Comparison of ENCODE assay signal across 23 mouse cellular contexts in the genomic region with DNA sequence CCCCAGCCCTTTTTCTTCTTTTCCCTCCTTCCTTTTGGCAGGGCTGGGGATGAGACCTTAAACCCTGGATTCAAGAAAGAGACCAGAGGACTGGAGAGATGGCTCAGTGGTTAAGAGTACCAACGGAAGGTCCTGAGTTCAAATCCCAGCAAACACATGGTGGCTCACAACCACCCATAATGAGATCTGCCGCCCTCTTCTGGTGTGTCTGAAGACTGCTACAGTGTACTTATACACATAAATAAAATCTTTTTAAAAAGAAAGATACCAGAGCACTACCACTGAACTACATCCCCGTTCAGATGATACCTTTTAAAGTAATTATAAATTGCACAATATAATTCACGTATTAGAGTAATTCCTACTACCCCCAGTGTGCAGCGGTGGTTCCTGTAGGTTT. TPM values are rescaled to one million over a fixed set of nuclear protein-coding genes. Genes with fewer than 3 reads are reported as not detected.
DNase-seq lines count a peak whose midpoint lies in the region; ATAC-seq and TF ChIP-seq lines count a peak whose summit lies in the region.
"Had no signal": no experiment of that assay in that cellular context is flagged by ENCODE, and none has a peak within 500 bp of the region (broad histone marks: within the 10 kb centered on the region; RNA-seq: fewer than 3 reads in every experiment).

No protein-coding gene starts in this region.

- no peak for TF ChIP-seq EP300 in liver, postnatal 0 days (IDR thresholded peaks at IDR 0.05; ENCODE audit: low read depth)

- H3K4me3 ChIP-seq in layer of hippocampus, adult 2 months: no peak overlapping the region
- H3K4me3 ChIP-seq in liver, postnatal 0 days (ENCODE audit: low read depth, low read length): no peak overlapping the region
- H3K4me3 ChIP-seq in liver, embryonic 12.5 days: no peak overlapping the region
- H3K4me3 ChIP-seq in E14TG2a.4 (replicated peaks; ENCODE audit: low read length): peak overlapping the region; percentile 74; the same call in 1 of the 2 replicates
- H3K4me3 ChIP-seq: forebrain, embryonic 10.5 days; forebrain, embryonic 13.5 days; heart, embryonic 10.5 days; heart, embryonic 13.5 days; hindbrain, embryonic 12.5 days; hindbrain, embryonic 15.5 days had no signal

- H3K4me1 ChIP-seq in liver, postnatal 0 days (ENCODE audit: insufficient read depth): peaks cover 25% of the 10 kb centered on the region
- H3K4me1 ChIP-seq in liver, embryonic 12.5 days: peaks cover 45% of the 10 kb centered on the region
- H3K4me1 ChIP-seq in E14TG2a.4 (replicated peaks; ENCODE audit: low read depth, low read length): peaks cover 91% of the 10 kb centered on the region

- no peaks in the 10 kb centered on the region for H3K9me3 ChIP-seq in liver, postnatal 0 days (ENCODE audit: low read length)
- no peaks in the 10 kb centered on the region for H3K9me3 ChIP-seq in liver, embryonic 12.5 days (replicated peaks)
- H3K9me3 ChIP-seq in E14TG2a.4 (ENCODE audit: low read length): no peaks in the 10 kb centered on the region
- H3K9me3 ChIP-seq: forebrain, embryonic 10.5 days; forebrain, embryonic 13.5 days; G1E; heart, embryonic 10.5 days; heart, embryonic 13.5 days; hindbrain, embryonic 12.5 days; hindbrain, embryonic 15.5 days had no signal

- WGBS in liver, postnatal 0 days (ENCODE audit: insufficient replicate concordance): 88% methylated on average over 5 of the region's 5 CpGs
- WGBS in liver, embryonic 12.5 days (ENCODE audit: insufficient replicate concordance): 84% methylated on average over 5 of the region's 5 CpGs

- no peak overlapping the region for H3K4me2 ChIP-seq in liver, postnatal 0 days (ENCODE audit: low read depth, low read length)
- no peak overlapping the region for H3K4me2 ChIP-seq in liver, embryonic 12.5 days
- H3K4me2 ChIP-seq: forebrain, embryonic 13.5 days; heart, embryonic 13.5 days; hindbrain, embryonic 12.5 days; hindbrain, embryonic 15.5 days had no signal

- TF ChIP-seq CTCF in layer of hippocampus, adult 2 months (conservative IDR thresholded peaks at IDR 0.05): peak; percentile 55
- 0 out of 2 replicates have a peak, but pooled peaks have one; percentile 7 for TF ChIP-seq CTCF in liver, postnatal 0 days (IDR thresholded peaks at IDR 0.05; ENCODE audit: low read depth)
- peak; percentile 10; the same call in 1 of the 2 replicates for TF ChIP-seq CTCF in E14TG2a.4 (conservative IDR thresholded peaks at IDR 0.05; ENCODE audit: low read length)

- peak; percentile 11 for DNase-seq in cerebellum, adult 9-11 months
- no peak for DNase-seq in layer of hippocampus, adult 2 months (ENCODE audit: low spot score in 2 of 2)
- DNase-seq in layer of hippocampus, postnatal 14 days (ENCODE audit: low spot score in 2 of 2): no peak
- no peak for DNase-seq in liver, postnatal 0 days
- DNase-seq: adrenal gland, adult 2 months; adrenal gland, postnatal 14 days; cerebellum, adult 11-12 months; cerebellum, adult 8-10 months; cerebellum, postnatal 14 days; gastrocnemius, postnatal 25 days; heart, adult 18-20 months had no signal

- no peaks in the 10 kb centered on the region for H3K27me3 ChIP-seq in liver, postnatal 0 days (ENCODE audit: insufficient read depth, low read length)
- no peaks in the 10 kb centered on the region for H3K27me3 ChIP-seq in liver, embryonic 12.5 days (replicated peaks)
- H3K27me3 ChIP-seq in E14TG2a.4 (ENCODE audit: insufficient read depth, low read length): peaks cover 22% of the 10 kb centered on the region
- H3K27me3 ChIP-seq: forebrain, embryonic 13.5 days; heart, embryonic 13.5 days; hindbrain, embryonic 12.5 days; hindbrain, embryonic 15.5 days had no signal

- no peak for ATAC-seq in cerebellum, adult (ENCODE audit: insufficient number of reproducible peaks, low FRiP score, low TSS enrichment)
- ATAC-seq in liver, postnatal 0 days: no peak
- ATAC-seq in liver, embryonic 12.5 days: no peak
- ATAC-seq in monocyte, adult 5-6 weeks (replicated peaks; ENCODE audit: insufficient number of reproducible peaks, low FRiP score, low TSS enrichment, poor library complexity, severe bottlenecking): no peak
- ATAC-seq: forebrain, embryonic 16.5 days had no signal

- H3K9ac ChIP-seq in liver, postnatal 0 days (replicated peaks): no peak overlapping the region
- no peak overlapping the region for H3K9ac ChIP-seq in liver, embryonic 12.5 days
- H3K9ac ChIP-seq: forebrain, embryonic 13.5 days; heart, embryonic 13.5 days; hindbrain, embryonic 12.5 days; hindbrain, embryonic 15.5 days had no signal

- H3K27ac ChIP-seq in layer of hippocampus, adult 2 months: no peak overlapping the region
- no peak overlapping the region for H3K27ac ChIP-seq in liver, postnatal 0 days (ENCODE audit: low read depth)
- H3K27ac ChIP-seq in liver, embryonic 12.5 days: no peak overlapping the region
- H3K27ac ChIP-seq: forebrain, embryonic 10.5 days; forebrain, embryonic 13.5 days; heart, embryonic 10.5 days; heart, embryonic 13.5 days; hindbrain, embryonic 12.5 days; hindbrain, embryonic 15.5 days had no signal

- H3K36me3 ChIP-seq in liver, postnatal 0 days (replicated peaks; ENCODE audit: insufficient read depth, low read length): peaks cover 29% of the 10 kb centered on the region
- H3K36me3 ChIP-seq in liver, embryonic 12.5 days: peaks cover 88% of the 10 kb centered on the region
- peaks cover 84% of the 10 kb centered on the region for H3K36me3 ChIP-seq in E14TG2a.4 (ENCODE audit: insufficient read depth, low read length)

RNA-seq across cellular contexts. Expression of a gene that starts 6.3 kb away (rescaled TPM):
- 10 to 100 TPM; 56.7 to 60.6 TPM for total RNA-seq in layer of hippocampus, adult 2 months (2021)
- total RNA-seq in layer of hippocampus, postnatal 14 days (2021): 10 to 100 TPM; 52.5 to 55.7 TPM
- polyA plus RNA-seq in liver, postnatal 0 days (2015; fragmentation: Nextera tagmentation; extraction: Ambion mirVana): 22.9 and 26.5 TPM in 2 replicates
- polyA plus RNA-seq in liver, embryonic 12.5 days (2016; fragmentation: Nextera tagmentation; extraction: Ambion mirVana): 39.8 and 41.6 TPM in 2 replicates
- total RNA-seq in monocyte, adult 5-6 weeks (2017): 21.7 to 32.5 TPM (median 22.1 TPM) in 3 replicates

RNA-seq across cellular contexts. Expression of a gene that starts 15.4 kb away (rescaled TPM):
- total RNA-seq in layer of hippocampus, adult 2 months (2021): 10 to 100 TPM; 10.6 to 10.9 TPM
- 1 to 10 TPM; 8.8 to 9.7 TPM for total RNA-seq in layer of hippocampus, postnatal 14 days (2021)
- polyA plus RNA-seq in liver, postnatal 0 days (2015; fragmentation: Nextera tagmentation; extraction: Ambion mirVana): 0.08 and 0.17 TPM in 2 replicates
- polyA plus RNA-seq in liver, embryonic 12.5 days (2016; fragmentation: Nextera tagmentation; extraction: Ambion mirVana): 0.10 and 0.12 TPM in 2 replicates
- 303 to 435 TPM (median 308 TPM) in 3 replicates for total RNA-seq in monocyte, adult 5-6 weeks (2017)
- polyA plus RNA-seq: G1E had no signal

RNA-seq across cellular contexts. Expression of a gene that starts 32.2 kb away (rescaled TPM):
- 10 to 100 TPM; 39.8 to 40.2 TPM for total RNA-seq in layer of hippocampus, adult 2 months (2021)
- total RNA-seq in layer of hippocampus, postnatal 14 days (2021): 10 to 100 TPM; 33.5 to 39.3 TPM
- polyA plus RNA-seq in liver, postnatal 0 days (2015; fragmentation: Nextera tagmentation; extraction: Ambion mirVana): 49.3 and 51.2 TPM in 2 replicates
- 85.7 and 85.9 TPM in 2 replicates for polyA plus RNA-seq in liver, embryonic 12.5 days (2016; fragmentation: Nextera tagmentation; extraction: Ambion mirVana)
- total RNA-seq in monocyte, adult 5-6 weeks (2017): 31.7 to 39.6 TPM (median 34.6 TPM) in 3 replicates

RNA-seq across cellular contexts. Expression of a gene that starts 54.9 kb away (rescaled TPM):
- total RNA-seq in layer of hippocampus, adult 2 months (2021): 10 to 100 TPM; 45.1 to 46.6 TPM
- 10 to 100 TPM; 32.1 to 33.4 TPM for total RNA-seq in layer of hippocampus, postnatal 14 days (2021)
- polyA plus RNA-seq in liver, postnatal 0 days (2015; fragmentation: Nextera tagmentation; extraction: Ambion mirVana): 4.7 and 5.3 TPM in 2 replicates
- 14.5 and 15.5 TPM in 2 replicates for polyA plus RNA-seq in liver, embryonic 12.5 days (2016; fragmentation: Nextera tagmentation; extraction: Ambion mirVana)
- 91.2 to 154 TPM (median 120 TPM) in 3 replicates for total RNA-seq in monocyte, adult 5-6 weeks (2017)

RNA-seq across cellular contexts. Expression of a gene that starts 58.3 kb away (rescaled TPM):
- total RNA-seq in layer of hippocampus, adult 2 months (2021): 10 to 100 TPM; 53.7 to 54.4 TPM
- total RNA-seq in layer of hippocampus, postnatal 14 days (2021): 10 to 100 TPM; 58.9 to 62.0 TPM
- polyA plus RNA-seq in liver, postnatal 0 days (2015; fragmentation: Nextera tagmentation; extraction: Ambion mirVana): 74.3 and 76.6 TPM in 2 replicates
- 87.4 and 88.6 TPM in 2 replicates for polyA plus RNA-seq in liver, embryonic 12.5 days (2016; fragmentation: Nextera tagmentation; extraction: Ambion mirVana)
- 58.8 to 83.6 TPM (median 66.5 TPM) in 3 replicates for total RNA-seq in monocyte, adult 5-6 weeks (2017)

Comparison
In these comparisons a context has a peak if more than half of its experiments do, and no peak if none do; other contexts are left out.
1. RNA of a gene that starts 15.4 kb away (total RNA-seq): 303 to 435 TPM in monocyte, adult 5-6 weeks; 10.6 to 10.9 TPM in layer of hippocampus, adult 2 months and 8.8 to 9.7 TPM in layer of hippocampus, postnatal 14 days; every median in the first group is over 10 times any median in the second.
2. Peak in every context shown above with its lines, with median percentiles within 50 percentile points of each other: CTCF ChIP-seq.